Mouse (Mus musculus) lung, adult 2 months (tissue): ENCODE measurements around the gene Syk.

ENCODE experiments used
- CTCF ChIP-seq: fragments of 200-500 bp; IDR thresholded peaks from 2 replicates; pipeline ENCODE4 v1.5.1; 2011; ENCODE audit warnings: mild to moderate bottlenecking, low read length, control low read depth; ENCODE audit not compliant: insufficient read depth
- POLR2A ChIP-seq: fragments of 200-500 bp; IDR thresholded peaks from 2 replicates; pipeline ENCODE4 v1.6.1; 2011; ENCODE audit warnings: low read depth, mild to moderate bottlenecking, control low read depth, low read length, borderline replicate concordance; ENCODE audit errors: extremely low read depth

- TF ChIP-seq POLR2A, result no peak
- no peak for TF ChIP-seq CTCF
Measured at GRCm38 (mm10) chr13:52537754-52538587, 45.0 kb upstream of the Syk start.
